Mouse (Mus musculus): ENCODE results near the gene Fbxw11.

GRCm38 (mm10) chr11:32594122-32594521 is 48.4 kb upstream of the Fbxw11 start:
- peak; percentile 43 for TF ChIP-seq CTCF (IDR thresholded peaks at IDR 0.05)
- TF ChIP-seq EP300 (IDR thresholded peaks at IDR 0.05; ENCODE audit: insufficient read depth, low read depth, low read length): no peak

All from heart, adult 2 months (tissue).